Mouse (Mus musculus) cerebellum, adult 2 months (tissue): ENCODE data around the gene Spata21.

Experiments used
- CTCF ChIP-seq: fragments of 200-500 bp; IDR thresholded peaks from 2 replicates; pipeline ENCODE4 v1.5.1; 2011; ENCODE audit warnings: low read depth, mild to moderate bottlenecking, control low read depth, low read length, moderate library complexity, borderline replicate concordance; ENCODE audit not compliant: insufficient read depth
- POLR2A ChIP-seq: fragments of 200-500 bp; IDR thresholded peaks from 2 replicates; pipeline ENCODE4 v1.6.1; 2011; ENCODE audit warnings: low read length, control low read depth, borderline replicate concordance; ENCODE audit not compliant: insufficient read depth

GRCm38 (mm10) chr4:141056970-141057369, 31.2 kb upstream of the Spata21 start:
- TF ChIP-seq CTCF: no peak
- TF ChIP-seq POLR2A: no peak
